Mouse (Mus musculus): ENCODE measurements around the gene Wfdc2.

DNA sequence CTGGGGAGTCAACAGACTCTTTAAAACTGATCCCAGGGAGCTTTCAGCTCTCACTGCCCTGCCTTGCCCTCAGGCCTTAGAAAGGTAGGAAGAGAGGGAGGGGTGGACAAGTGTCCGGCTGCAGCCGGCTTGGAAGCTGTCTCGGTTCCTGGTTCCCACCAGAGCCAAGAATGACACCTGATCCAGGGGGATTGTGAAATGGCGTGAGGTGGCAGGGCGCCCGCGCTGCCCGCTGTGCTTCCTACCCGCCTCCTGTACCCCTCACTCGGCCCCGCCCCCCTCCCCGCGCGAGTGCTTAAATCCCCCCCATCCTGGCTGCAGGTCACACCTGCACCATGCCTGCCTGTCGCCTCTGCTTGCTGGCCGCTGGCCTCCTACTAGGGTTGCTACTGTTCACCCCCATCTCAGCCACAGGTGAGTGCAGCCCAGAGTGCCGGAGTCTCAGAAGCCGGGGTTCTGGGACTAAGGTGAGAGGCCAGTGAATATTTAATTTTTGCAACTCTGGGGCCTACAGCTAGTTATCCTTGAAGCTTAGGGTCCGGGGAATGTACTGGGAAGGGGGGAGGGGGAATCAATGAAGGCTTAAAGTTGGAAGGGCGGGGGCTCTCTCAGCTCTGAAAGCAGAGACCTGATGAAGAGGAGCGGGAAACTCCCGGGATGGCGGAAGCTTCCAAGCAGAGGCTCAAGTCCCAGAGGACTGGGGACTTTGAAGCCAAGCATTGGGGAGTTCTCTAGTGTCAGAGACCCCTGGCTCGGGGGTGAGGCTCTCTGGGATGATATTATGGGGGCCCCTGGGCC, at the start of gene Wfdc2:
- TF ChIP-seq EP300 (IDR thresholded peaks at IDR 0.05) (no peak), CTCF (IDR thresholded peaks at IDR 0.05) (no peak)

Measured in lung, postnatal 0 days (tissue).